Mouse (Mus musculus) retina, adult 2 months (tissue): ENCODE results near the gene Ccdc73.

Source experiments
- DNase-seq: peaks from one replicate; pipeline ENCODE4 v3.0.0-alpha.2; 2012; ENCODE audit warnings: low read depth, low spot score

The Ccdc73 gene

GRCm38 (mm10) chr2:105026950-105027695, 159.5 kb downstream of the Ccdc73 start:
- DNase-seq, result no peak

GRCm38 (mm10) chr2:105028806-105029205, 161.2 kb downstream of the Ccdc73 start:
- DNase-seq, result no peak

- no peak for DNase-seq
Observed at GRCm38 (mm10) chr2:105030505-105030904, 162.9 kb downstream of the Ccdc73 start.

- DNase-seq, result no peak
Observed at GRCm38 (mm10) chr2:105034084-105034483, 166.5 kb downstream of the Ccdc73 start.

- no peak for DNase-seq
Observed at GRCm38 (mm10) chr2:105035985-105036384, 168.4 kb downstream of the Ccdc73 start.

- no peak for DNase-seq
Observed at GRCm38 (mm10) chr2:105036401-105037070, 168.9 kb downstream of the Ccdc73 start.

- no peak for DNase-seq
Observed at GRCm38 (mm10) chr2:105037956-105038569, 170.5 kb downstream of the Ccdc73 start.

GRCm38 (mm10) chr2:105038879-105039278, 171.3 kb downstream of the Ccdc73 start:
- DNase-seq, result no peak

GRCm38 (mm10) chr2:105040859-105041258, 173.3 kb downstream of the Ccdc73 start:
- no peak for DNase-seq

GRCm38 (mm10) chr2:105043152-105043551, 175.5 kb downstream of the Ccdc73 start:
- no peak for DNase-seq

GRCm38 (mm10) chr2:105048301-105048700, 180.7 kb downstream of the Ccdc73 start:
- DNase-seq, result no peak

GRCm38 (mm10) chr2:105055529-105055928, 187.9 kb downstream of the Ccdc73 start:
- no peak for DNase-seq

- DNase-seq, result no peak
Observed at GRCm38 (mm10) chr2:105058577-105059116, 191.0 kb downstream of the Ccdc73 start.

- no peak for DNase-seq
Observed at GRCm38 (mm10) chr2:105062741-105063372, 195.3 kb downstream of the Ccdc73 start.
